Mouse (Mus musculus): Measurements from ENCODE around the gene Mroh2b.

The Mroh2b gene

GRCm38 (mm10) chr15:4898437-4898836 is at the start of gene Mroh2b:
Gene Mroh2b (plus strand): TSS chr15:4898737.
- no peak for DNase-seq (ENCODE audit: low read depth)

- no peak for DNase-seq (ENCODE audit: low read depth)
Observed at GRCm38 (mm10) chr15:4850015-4850414, 48.5 kb upstream of the Mroh2b start.

GRCm38 (mm10) chr15:4894962-4895361 is 3.6 kb upstream of the Mroh2b start:
- DNase-seq (ENCODE audit: low read depth): no peak

GRCm38 (mm10) chr15:4934731-4935130 is 36.2 kb downstream of the Mroh2b start:
- DNase-seq (ENCODE audit: low read depth): no peak

- no peak for DNase-seq (ENCODE audit: low read depth)
Observed at GRCm38 (mm10) chr15:4973355-4973754, 74.8 kb downstream of the Mroh2b start.

GRCm38 (mm10) chr15:5002903-5003302 is 104.4 kb downstream of the Mroh2b start:
- no peak for DNase-seq (ENCODE audit: low read depth)

GRCm38 (mm10) chr15:5003503-5004196 is 105.1 kb downstream of the Mroh2b start:
- DNase-seq (ENCODE audit: low read depth): no peak

- DNase-seq (ENCODE audit: low read depth): no peak
Observed at GRCm38 (mm10) chr15:5009644-5010107, 111.1 kb downstream of the Mroh2b start.

Measured in 416B (cell line).